Mouse (Mus musculus) E14TG2a.4 (cell line): ENCODE measurements around the gene Large2.
A peak's percentile ranks its signal among the peaks of the same experiment; 100 is the strongest.

ENCODE experiments used
- H3K27me3 ChIP-seq: 2 replicates; pipeline ENCODE4 v1.6.1; 2014; ENCODE audit warnings: low read length, control low read depth; ENCODE audit not compliant: insufficient read depth
- H3K36me3 ChIP-seq: 2 replicates; pipeline ENCODE4 v1.6.1; 2014; ENCODE audit warnings: low read length, control low read depth; ENCODE audit not compliant: insufficient read depth
- H3K4me1 ChIP-seq: replicated peaks from 2 replicates; pipeline ENCODE4 v1.6.1; 2014; ENCODE audit warnings: low read depth, low read length, control low read depth
- H3K4me3 ChIP-seq: replicated peaks from 2 replicates; pipeline ENCODE4 v1.5.1; 2014; ENCODE audit warnings: mild to moderate bottlenecking, low read length
- H3K9me3 ChIP-seq: 2 replicates; pipeline ENCODE4 v1.6.1; 2014; ENCODE audit warnings: low read length, control low read depth
- CTCF ChIP-seq: conservative IDR thresholded peaks from 2 replicates; pipeline ENCODE4 v1.5.1; 2014; ENCODE audit warnings: low read length
- NANOG ChIP-seq: IDR thresholded peaks from 2 replicates; pipeline ENCODE4 v1.6.1; 2014; ENCODE audit warnings: borderline replicate concordance, low read length, mixed read lengths
- POU5F1 ChIP-seq: IDR thresholded peaks from 2 replicates; pipeline ENCODE4 v1.6.1; 2014; ENCODE audit warnings: low read length, borderline replicate concordance

The Large2 gene

DNA sequence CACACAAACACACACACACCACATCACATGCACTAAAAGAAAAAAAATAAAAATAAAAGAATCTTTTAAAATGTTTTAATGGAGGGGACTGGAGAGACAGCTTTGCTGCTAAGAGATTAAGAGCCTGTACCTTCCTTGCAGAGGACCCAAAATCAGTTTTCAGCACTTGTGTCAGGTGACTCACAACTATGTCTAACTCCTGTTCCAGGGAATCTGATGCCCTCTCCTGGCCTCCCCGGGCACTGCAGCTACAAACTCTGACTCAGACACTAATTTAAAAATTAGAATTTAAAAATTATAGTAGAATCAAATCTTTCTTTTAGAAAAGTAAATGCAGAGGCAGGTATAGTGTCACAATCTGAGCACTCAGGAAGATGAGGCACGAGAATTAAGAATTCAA is 52.0 kb downstream of the Large2 start:
- Histone ChIP-seq H3K4me1 (no peaks in the 10 kb centered on the region), H3K27me3 (no peaks in the 10 kb centered on the region), H3K9me3 (no peaks in the 10 kb centered on the region), H3K4me3 (no peak overlapping the region), H3K36me3 (peaks cover 32% of the 10 kb centered on the region)
- TF ChIP-seq CTCF, result peak; percentile 88
- no peak for TF ChIP-seq NANOG
- no peak for TF ChIP-seq POU5F1

DNA sequence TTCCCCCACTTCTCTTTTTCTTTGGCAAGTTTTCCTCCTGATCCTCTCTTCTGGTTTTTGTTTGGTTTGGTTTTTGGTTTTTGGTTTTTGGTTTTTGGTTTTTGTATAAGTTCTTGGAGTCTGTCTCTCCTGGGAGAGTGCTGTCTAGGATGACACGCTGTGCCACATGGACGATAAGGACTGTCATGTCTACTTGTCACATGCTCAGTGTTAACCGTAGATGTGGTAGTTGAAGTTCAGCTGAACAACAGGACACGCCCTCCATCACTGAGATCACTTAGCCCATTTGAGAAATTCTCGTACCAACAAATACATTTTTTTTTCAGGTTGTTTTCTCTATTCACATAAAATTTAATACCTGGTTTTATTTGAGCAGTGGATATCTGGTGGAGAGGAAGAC is 57.4 kb downstream of the Large2 start:
- Histone ChIP-seq H3K27me3 (no peaks in the 10 kb centered on the region), H3K4me1 (no peaks in the 10 kb centered on the region), H3K9me3 (no peaks in the 10 kb centered on the region), H3K36me3 (0 out of 2 replicates have a peak, but pooled peaks cover 3% of the 10 kb centered on the region), H3K4me3 (no peak overlapping the region)
- TF ChIP-seq POU5F1, result no peak
- no peak for TF ChIP-seq CTCF
- TF ChIP-seq NANOG, result no peak

- Histone ChIP-seq H3K9me3 (no peaks in the 10 kb centered on the region), H3K27me3 (no peaks in the 10 kb centered on the region), H3K36me3 (no peaks in the 10 kb centered on the region), H3K4me1 (no peaks in the 10 kb centered on the region), H3K4me3 (no peak overlapping the region)
- TF ChIP-seq POU5F1, result no peak
- no peak for TF ChIP-seq CTCF
- TF ChIP-seq NANOG, result no peak
Measured at GRCm38 (mm10) chr2:92316652-92317051, 58.0 kb downstream of the Large2 start.
